Mouse (Mus musculus) liver (tissue): ENCODE data around the gene Kif26b.

Experiments used
- DNase-seq: peaks from one replicate; pipeline ENCODE4 v3.0.0-alpha.2; 2020; ENCODE audit warnings: mixed read lengths

Gene Kif26b

DNA sequence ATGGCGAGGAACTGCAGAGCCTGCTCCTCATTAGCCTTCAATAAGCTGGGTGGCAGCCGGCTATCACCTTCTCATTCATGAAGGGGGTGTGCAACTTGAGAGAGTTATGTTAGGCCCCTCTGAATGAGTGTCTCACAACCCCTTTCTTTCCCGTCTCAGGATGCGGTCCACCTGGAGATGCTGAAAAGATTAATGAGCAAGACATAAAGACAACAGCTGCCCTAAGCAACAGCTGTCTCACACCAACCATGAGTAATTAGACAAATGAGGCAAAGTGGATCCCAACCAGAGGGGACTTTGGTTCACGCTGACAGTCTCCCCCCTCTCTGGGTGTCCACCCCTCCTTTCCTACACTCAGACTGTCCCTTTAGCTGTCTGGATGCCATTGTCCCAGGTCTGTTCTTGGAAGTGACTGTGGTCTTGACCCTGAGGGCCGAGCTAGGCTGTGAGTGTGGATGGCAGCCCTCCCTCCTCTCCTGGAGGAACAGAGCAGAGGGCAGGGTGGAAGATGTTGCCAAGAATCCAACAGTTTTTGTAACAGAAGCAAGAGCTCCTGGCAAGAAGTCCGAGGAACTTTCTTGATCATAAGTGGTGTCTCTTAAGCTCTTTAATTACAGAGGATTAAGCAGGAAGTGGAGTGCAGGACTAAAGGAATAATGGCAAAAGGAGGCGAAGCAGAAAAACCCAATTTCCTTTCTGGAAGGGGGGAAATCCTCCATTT, 331.9 kb downstream of the Kif26b start:
- DNase-seq = no peak

DNA sequence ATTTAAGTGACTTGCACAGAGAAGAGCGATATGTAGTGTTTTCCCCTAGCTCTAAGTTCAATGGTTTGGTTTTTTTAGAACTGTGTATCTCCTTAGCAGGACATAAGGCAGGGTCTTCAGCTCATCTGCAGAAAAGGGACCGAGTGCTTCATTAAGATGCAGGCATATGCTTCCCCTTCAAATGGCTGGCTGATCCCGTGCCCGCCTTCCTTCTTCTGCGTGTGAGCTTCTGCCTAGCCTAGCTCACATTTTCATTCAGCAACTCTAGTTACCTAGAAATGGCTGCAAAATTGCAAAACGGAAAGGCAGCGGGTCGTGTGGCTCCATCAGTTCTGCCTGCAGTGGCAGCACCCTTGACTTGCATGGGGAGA, 332.5 kb downstream of the Kif26b start:
- no peak for DNase-seq

DNA sequence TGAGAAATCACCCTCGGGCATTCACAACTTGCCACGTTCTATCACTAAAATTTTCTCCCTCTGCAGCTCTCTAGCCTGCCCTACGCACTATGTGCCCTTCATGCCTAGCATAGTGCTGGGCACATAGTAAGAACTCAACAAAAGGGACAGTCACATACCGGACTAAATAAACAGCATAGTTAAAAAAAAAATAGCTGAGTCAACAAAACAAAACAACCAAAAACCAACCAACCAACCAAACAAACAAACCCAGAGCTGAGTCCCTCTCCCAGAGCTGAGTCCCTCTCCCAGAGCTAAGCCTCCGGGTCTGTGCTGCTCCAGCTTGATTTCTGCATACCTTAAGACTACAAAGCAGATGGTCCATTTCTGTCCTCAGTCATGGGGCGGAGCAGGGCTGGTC, 334.8 kb downstream of the Kif26b start:
- no peak for DNase-seq

DNA sequence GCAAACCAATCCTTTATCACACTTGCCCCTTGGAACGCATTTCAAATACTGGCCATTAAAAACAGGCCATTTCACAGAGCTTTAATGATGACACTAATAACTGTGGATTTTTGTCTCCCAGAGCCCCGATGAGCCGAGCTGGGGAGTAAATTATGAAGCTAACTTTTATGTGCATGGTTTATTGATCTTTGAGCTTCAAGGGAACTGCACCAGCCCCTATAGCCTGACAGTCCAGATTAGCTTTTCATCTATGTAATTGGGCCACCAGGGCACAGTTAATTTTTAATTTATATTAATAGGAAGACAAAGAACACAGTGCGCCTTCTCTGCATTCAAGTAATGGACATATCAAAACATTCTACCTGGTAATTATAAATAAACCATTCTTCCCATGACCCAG, 335.4 kb downstream of the Kif26b start:
- no peak for DNase-seq

DNA sequence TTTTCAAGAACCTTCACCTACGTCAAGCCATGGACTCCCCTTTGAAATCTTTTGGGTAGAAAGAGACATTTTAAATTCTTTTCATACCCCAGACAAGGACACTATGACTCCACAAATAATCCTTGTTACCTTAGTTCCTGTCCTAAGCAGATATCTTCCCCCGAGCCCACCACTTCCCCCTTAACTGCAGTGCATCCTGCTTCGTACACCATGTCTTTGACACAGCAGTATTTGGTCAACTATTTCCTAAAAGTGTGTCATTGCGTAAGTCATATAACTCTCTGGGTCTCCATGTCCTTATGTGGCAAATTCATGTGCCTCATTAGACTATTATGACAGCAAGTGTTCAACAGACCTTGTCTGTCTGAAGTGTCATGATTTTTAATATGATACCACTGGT, 337.8 kb downstream of the Kif26b start:
- DNase-seq = no peak

DNA sequence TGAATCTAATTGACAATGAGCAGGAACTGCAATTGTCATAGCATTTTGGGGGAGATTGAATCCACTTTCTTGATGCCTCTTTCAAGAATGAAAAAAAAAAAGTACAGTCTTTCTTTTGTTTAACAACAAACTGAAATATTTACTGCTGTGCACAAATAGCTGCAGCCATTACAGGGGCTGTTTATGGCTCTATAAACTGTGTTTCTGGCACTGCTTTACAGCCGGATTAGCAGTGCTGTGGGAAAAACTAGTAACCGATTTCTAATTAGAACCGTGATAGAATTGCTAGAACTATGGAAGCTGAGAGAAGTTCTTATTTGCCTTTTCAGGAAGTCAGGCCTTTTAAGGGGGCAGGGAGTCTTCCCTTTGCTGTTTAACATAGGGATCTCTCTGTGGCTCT, 342.1 kb downstream of the Kif26b start:
- DNase-seq = no peak

DNA sequence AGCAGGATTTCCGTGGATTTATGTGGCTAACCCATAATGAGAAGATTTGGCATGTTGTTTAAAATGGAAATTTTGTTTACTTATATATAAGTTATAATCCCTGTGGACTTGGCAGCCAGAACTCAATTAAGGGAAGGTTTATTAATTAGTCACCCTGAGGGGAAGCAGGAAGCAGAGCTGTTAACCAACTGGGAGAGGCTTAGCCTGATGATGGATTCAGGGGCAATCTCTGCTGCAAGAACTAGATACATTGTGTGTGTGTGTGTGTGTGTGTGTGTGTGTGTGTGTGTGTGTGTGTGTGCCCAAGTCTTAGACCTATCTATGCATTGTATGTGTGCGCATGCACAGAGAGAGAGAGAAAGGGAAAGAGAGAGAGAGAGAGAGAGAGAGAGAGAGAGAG, 348.0 kb downstream of the Kif26b start:
- DNase-seq = no peak

DNA sequence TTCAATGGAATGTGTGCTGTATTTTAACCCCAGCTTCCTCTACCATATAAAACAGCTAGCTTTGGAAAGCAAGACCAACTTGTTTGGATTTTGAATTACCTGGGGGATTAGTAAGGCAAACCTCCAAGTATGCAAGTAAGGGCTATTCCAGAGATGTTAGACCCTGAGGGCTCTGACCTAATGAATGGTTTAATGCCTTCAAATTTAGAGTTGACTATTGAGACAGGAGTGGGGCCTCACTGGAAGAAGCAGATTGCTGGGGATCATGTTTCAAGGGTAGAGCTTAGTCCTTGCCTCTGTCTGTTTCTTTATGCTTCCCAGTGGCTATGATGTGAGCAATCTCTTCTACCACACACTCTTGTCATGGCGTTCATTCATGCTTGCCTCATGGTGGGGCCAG, 349.8 kb downstream of the Kif26b start:
- no peak for DNase-seq

DNA sequence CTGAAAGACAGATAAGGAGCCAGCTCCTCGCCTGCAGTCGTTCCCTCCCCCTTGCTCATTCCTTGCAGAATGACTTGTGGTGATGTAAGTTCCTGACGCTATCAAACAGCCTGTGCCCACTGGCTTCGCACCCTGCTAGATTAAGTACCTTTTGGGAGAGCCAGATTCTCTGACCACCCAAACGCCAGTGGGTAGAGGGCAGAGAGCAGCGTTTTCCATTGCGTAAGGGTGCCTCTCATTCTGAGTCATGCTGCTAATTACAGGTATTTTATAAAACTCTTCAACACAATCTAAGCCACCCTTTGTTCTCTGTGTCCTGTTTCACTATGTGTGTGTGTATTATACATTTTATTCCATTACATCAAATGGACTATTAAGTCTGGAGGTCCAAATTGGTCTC, 352.0 kb downstream of the Kif26b start:
- DNase-seq = no peak

DNA sequence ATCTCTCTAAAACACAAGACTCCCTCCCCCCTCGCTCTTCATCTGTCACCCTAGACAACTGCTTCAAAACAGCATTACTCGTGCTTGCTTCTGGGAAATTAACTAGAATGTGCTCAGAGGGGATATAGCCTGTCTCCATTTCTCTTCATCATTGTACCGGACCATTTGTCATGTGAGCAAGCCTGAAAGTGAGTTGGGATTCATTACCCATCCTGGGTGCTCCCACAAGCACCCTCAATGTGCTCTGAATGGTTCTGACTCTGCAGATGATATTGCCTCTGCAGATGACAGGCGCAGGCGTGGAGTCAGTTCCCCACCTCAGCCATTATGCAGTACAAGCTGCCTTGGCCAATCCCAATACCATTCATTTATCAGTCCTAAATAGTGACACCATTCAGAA, 357.7 kb downstream of the Kif26b start:
- DNase-seq = no peak

DNA sequence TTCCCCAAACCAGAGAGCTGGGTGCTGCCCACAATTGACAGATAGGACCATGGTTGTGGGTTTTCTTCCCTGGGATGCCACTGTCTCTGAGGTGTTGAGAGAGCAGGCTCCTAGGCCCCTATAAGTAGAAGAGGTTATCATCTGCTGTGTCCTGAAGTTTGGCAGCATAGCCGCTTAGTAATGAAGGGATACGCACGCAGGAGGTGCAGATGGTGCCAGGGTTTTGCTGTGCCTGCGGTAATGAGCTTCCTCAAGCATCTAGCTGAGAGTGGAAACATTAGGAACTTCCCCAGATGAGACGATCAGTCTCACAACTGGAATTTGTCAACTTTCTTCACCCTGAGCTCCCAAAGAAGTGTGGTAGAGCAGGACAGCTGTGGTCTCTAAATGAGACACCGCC, 363.5 kb downstream of the Kif26b start:
- DNase-seq = no peak

DNA sequence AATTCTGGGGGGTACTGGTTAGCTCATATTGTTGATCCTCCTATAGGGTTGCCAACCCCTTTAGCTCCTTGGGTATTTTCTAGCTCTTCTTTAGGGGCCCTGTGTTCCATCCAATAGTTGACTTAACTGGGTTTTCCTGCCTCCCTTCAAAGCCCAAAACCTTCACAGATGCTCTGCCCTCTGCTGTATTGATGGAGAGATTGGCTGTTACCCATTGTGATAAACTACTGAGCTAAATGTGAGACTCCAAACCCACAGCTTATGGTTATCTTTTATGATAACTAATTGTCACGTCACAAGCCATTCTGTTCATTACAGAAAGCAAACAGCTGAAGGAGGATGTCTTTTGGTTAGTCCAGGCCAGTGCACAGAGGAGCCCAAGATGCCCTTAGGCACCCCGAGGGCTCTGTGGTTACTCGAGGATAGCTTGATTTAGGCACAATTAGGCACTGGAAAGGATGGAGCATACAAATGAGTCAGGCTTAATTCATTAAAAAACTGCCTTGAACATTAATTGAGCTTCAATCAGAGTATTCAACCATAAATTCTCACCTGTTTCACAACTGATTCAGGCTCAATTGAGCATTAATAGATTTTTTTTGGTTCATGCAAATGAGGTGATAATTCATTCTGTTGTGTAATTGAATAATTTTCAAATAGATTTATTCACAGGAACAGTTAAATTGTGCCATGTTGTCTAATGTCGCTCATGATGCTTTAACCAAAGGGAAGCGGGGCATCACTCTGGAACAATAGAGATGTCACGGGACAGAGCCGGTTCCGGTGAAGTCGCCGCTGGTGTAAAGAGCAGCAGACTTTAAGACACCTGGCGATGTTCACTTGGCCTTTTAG, 364.5 kb downstream of the Kif26b start:
- DNase-seq = no peak

DNA sequence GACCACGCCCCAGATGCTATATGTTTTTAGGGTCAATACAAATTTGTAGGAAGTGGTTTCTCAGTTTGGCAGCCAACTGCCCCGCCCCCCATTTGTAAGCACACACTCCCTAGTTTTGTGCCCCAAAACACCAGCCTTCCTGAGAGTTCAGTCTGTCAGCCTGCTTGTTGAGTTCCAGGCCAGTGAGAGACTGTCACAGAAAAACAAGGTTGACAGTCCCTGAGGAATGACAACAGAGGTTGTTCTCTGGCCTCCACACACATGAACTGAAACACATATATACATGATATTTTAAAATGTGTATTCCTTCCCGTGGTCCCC, 365.1 kb downstream of the Kif26b start:
- no peak for DNase-seq

DNA sequence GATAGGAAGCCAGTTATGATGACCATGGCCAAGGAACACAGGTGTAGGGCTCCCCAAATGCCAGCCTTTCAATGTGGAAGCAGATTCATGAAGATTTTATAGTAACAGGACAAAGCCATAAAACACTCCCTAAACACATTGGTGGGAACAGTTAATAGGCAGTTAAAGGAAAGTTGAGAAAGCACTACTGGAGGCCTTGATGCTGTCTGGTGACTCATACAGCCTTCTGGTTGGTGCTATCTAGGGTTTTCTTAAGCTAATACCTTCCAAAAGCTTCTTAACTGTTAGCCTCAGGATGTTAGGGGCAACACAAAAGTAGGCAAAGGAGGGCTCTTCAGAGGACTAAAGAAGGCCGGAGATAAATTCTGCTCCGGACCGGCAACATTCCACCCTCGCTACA, 366.7 kb downstream of the Kif26b start:
- no peak for DNase-seq

DNA sequence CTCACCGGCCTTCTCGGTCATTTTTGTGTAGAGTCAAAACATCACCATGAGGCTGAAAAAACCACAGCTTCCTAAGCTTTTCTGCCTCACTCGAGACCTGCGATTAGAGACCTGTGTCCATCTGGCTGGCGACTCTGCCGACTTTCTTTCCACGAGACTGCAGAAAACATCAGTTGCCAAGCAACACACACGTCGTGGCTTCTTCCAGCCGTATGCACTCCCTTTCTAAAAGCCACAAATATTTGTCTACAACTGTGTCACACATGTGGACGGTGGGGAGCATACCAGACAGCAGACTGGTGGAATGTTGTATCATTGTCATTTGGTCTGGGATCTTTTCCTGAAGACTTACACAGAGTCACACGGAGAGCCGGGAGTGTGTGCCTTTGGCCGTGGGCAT, 382.0 kb downstream of the Kif26b start:
- no peak for DNase-seq

DNA sequence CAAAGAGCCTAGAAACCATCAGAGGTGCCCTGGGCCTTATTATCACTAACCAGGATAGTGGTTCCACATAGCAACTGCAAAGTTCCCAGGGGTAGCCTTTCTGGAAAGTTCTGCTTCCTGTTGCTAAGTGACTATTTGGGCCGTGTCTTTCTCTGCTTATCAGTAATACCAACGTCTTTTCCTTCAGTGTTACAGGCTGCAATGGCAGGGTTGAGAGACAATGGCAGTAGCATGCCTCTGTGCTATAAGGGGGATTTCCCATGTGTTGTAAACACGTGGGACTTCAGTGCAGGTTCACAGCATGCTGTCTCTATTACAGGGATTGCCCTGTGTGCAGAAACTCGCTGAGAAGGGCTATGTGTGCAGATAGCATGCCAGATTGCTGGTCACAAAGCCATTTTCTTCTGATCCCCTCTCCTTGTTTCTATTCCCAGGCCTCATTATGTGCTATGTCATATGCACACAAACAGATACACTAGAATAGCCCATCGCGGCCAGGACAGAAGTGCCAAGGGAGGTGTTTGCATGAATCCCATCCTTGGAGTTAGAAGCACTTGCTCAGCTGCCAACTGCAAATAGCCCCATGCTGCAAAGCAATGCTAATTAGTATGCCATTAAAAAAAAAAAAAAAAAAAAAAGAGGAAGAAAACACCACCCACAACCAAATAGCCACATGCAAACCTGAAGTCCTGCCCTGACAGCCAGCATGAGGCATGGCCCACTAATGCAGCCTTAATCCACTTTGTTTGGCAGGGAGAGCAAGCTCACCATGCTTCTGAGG, 384.2 kb downstream of the Kif26b start:
- DNase-seq = no peak

DNA sequence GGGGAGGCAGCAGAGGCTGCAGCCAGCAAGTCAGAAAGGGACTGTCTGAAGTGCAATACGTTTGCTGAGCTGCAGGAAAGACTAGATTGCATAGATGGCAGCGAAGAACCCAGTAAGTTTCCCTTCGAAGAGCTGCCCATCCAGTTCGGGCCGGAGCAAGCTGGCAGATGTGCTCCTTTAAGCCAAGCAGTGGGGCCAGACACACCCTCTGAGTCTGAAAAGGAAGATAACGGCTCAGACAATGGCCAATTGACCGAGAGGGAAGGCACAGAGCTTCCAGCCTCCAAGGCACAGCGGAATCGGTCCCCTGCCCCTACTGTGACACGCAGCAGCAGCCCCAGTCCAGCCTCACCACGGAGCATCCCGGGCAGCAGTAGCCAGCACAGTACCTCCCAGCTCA, 386.1 kb downstream of the Kif26b start:
- no peak for DNase-seq

DNA sequence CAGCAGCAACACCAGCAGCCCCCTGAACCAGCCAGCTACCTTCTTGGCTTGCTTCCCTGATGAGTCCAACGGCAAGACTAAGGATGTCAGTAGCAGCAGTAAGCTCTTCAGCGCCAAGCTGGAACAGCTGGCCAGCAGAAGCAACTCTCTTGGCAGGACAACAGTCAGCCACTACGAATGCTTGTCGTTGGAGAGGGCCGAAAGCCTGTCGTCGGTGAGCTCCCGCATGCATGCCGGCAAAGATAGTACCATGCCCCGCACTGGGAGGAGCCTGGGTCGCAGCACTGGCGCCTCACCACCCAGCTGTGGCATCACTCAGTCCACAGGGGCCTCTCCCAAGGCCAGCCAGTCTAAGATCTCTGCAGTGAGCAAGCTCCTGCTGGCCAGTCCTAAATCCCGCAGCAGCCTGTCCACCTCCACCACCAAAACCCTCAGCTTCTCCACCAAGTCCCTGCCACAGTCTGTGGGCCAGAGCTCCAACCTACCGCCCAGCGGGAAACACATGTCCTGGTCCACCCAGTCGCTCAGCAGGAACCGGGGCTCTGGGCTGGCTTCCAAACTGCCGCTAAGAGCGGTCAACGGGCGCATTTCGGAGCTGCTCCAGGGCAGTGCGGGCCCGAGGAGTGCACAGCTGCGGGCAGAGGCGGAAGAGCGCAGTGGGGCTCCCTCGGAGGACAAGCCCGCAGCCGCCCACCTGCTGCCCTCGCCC, 388.4 kb downstream of the Kif26b start:
- DNase-seq = no peak

DNA sequence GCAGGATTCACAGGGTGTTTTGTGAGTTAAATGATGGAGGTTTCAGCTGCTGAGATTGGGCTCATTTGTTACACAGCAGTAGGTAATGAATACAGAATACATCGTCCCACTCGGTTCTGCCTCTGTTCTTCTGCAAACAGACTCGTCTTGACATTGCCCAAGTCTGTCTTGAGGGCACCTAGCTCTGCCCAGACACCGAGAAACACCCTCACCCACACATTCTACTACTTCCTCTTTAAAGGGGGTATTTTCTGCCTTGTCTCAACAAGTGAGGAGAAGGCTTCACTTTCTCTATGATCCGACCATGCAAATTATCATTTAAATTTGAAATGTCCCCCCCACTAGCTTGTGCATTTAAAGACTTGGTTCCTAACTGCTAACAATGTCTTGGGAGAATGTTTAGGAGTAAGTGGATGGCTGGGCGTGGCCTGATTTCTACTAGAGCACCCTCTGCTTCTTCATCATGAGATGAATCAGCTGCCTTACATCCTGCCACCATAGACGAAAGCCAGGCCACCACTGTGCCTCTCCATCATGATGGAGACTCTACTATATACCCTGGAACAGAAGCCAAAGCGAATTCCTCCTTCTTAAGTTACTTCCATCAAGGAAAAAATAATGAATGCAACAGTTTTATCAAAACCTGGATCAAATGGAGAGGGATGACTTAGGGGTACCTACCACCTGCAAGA, 395.7 kb downstream of the Kif26b start:
- DNase-seq = no peak

DNA sequence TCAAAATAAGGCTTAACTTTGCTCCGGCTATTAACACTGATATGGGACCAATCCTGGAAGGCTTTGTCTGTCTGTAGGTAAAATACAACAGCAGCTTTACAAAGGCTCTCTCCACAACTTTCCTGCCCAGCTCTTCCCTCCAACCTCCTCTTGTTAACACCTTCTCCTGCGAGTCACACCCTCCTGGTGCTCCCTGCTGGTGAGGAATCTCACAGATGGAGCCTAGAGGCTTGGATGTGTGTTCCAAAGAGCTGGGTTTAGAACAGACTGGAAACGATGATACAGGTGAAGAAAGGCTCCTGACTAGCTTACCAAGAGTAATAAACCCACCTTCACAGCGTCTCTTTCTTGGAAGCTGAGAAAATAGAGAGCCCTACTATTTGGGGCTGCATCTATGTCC, 400.6 kb downstream of the Kif26b start:
- no peak for DNase-seq

DNA sequence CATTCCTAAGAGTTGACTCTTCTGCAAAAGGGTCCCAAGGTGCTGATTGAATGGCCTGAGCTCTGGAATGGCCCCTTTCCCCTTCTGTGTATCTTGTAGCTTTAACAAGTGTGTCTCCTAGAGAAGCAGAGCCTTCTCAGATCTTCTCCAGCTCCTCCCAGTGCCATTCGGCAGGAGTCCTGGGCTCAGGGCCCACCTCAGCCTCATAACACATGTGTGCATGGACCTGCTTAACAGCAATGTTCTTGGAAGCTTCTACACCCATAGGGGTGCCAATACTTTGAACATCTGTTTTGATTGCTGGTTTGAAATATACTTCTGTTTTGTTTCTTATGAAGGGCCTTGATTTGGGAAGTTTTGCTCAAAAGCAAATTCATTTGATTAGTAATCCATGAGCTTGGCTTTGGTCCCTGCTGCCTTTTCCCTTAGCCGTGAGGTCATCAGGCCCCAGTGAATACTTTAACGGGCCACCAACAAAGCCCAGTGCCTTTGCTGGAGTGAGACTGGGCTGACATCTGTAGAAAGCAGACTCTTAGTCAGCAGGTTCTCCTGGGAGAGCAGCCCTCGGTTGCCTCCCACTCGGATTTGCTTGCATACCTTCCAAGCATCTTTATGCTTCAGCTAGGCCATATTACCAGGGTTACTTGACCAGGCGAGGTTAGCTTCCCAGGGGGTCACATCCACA, 405.2 kb downstream of the Kif26b start:
- no peak for DNase-seq

DNA sequence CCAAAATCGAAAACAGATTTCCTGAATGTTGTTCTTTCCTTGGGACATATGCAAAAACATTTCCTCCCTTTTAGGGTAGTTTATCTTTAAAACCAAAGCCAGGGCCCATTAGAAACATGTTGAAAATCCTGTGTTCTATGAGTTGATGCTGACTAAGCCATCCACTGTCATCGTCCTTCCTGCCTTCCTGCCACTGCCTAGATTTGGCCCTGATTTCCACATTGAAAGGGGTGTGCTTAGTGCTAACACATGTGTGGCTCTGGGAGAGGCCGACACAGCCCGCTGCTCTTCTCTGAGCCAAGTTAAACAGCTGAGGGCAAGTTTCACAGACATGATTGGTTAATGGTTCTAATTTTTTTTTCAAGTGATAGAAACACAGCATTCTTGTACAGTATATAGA, 407.5 kb downstream of the Kif26b start:
- DNase-seq = no peak
